Mouse (Mus musculus): ENCODE measurements around the gene Gm49366. TPM values are rescaled to one million over a fixed set of nuclear protein-coding genes. Genes with fewer than 3 reads are reported as not detected.
"Not testable (repeated sequence)": the region's sequence is repeated elsewhere in the genome, so short reads cannot be mapped to it uniquely, and the experiment has no call there.

Gm49366 gene
- polyA plus RNA-seq, 1 experiment from 2014 or later = not detected

- no peak for DNase-seq (ENCODE audit: low spot score)
- no peaks in the 10 kb centered on the region for H3K27me3 ChIP-seq (ENCODE audit: low read depth, poor library complexity, severe bottlenecking)
- peaks cover 54% of the 10 kb centered on the region for H3K4me1 ChIP-seq
- no peak overlapping the region for H3K4me3 ChIP-seq
- no peak overlapping the region; the same call in 1 of the 2 replicates for H3K27ac ChIP-seq (replicated peaks)
- WGBS = 73% methylated on average over 6 of the region's 6 CpGs
- no peaks in the 10 kb centered on the region for H3K9me3 ChIP-seq (replicated peaks)
- peaks cover 34% of the 10 kb centered on the region for H3K36me3 ChIP-seq
Observed at GRCm38 (mm10) chr12:84013130-84013529, 25.6 kb upstream of the Gm49366 start.

DNA sequence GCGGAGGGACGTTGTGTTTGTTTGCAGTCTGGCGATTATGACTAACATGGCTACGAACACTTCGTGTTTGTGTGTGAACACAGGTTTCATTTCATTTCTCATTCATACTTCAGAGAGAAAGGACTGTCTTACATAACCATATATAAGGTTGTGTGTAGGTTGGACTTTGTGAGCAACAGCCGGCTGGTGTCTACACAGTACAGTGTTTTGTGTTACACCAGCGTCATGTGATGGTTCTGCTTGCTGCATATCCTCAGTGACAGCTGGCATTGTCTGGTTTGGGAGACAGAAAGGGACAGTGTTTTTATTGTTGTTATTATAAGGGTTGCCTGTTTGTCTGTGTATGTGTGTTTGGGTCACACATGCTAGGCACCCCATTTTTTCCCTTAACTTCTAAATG, 25.0 kb upstream of the Gm49366 start:
- Histone ChIP-seq H3K4me1 (peaks cover 49% of the 10 kb centered on the region), H3K9me3 (replicated peaks) (no peaks in the 10 kb centered on the region), H3K4me3 (no peak overlapping the region), H3K36me3 (peaks cover 34% of the 10 kb centered on the region), H3K27me3 (ENCODE audit: low read depth, poor library complexity, severe bottlenecking) (no peaks in the 10 kb centered on the region), H3K27ac (replicated peaks) (no peak overlapping the region)
- 94% methylated on average over 7 of the region's 7 CpGs for WGBS
- no peak for DNase-seq (ENCODE audit: low spot score)

GRCm38 (mm10) chr12:84020528-84020927, 18.2 kb upstream of the Gm49366 start:
- not testable (repeated sequence) for H3K4me3 ChIP-seq; DNase-seq (ENCODE audit: low spot score); H3K9me3 ChIP-seq (replicated peaks); H3K4me1 ChIP-seq; H3K27ac ChIP-seq (replicated peaks); H3K27me3 ChIP-seq (ENCODE audit: low read depth, poor library complexity, severe bottlenecking)
- WGBS = 89% methylated on average over 7 of the region's 7 CpGs
- H3K36me3 ChIP-seq = peaks cover 17% of the 10 kb centered on the region

GRCm38 (mm10) chr12:84022266-84022665, 16.5 kb upstream of the Gm49366 start:
- 95% methylated on average over 4 of the region's 4 CpGs for WGBS
- not testable (repeated sequence) for H3K4me3 ChIP-seq; H3K36me3 ChIP-seq; DNase-seq (ENCODE audit: low spot score); H3K27me3 ChIP-seq (ENCODE audit: low read depth, poor library complexity, severe bottlenecking); H3K9me3 ChIP-seq (replicated peaks); H3K27ac ChIP-seq (replicated peaks); H3K4me1 ChIP-seq

GRCm38 (mm10) chr12:84023052-84023745, 15.5 kb upstream of the Gm49366 start:
- H3K4me1 ChIP-seq = peaks cover 2% of the 10 kb centered on the region
- DNase-seq (ENCODE audit: low spot score) = no peak
- H3K27ac ChIP-seq (replicated peaks) = no peak overlapping the region
- H3K9me3 ChIP-seq (replicated peaks) = no peaks in the 10 kb centered on the region
- H3K36me3 ChIP-seq = no peaks in the 10 kb centered on the region
- 88% methylated on average over 9 of the region's 9 CpGs for WGBS
- H3K4me3 ChIP-seq = no peak overlapping the region
- H3K27me3 ChIP-seq (ENCODE audit: low read depth, poor library complexity, severe bottlenecking) = no peaks in the 10 kb centered on the region

- WGBS = 86% methylated on average over 7 of the region's 7 CpGs
- Histone ChIP-seq H3K27ac (replicated peaks) (no peak overlapping the region), H3K36me3 (no peaks in the 10 kb centered on the region), H3K9me3 (replicated peaks) (no peaks in the 10 kb centered on the region), H3K4me1 (peaks cover 4% of the 10 kb centered on the region), H3K27me3 (ENCODE audit: low read depth, poor library complexity, severe bottlenecking) (no peaks in the 10 kb centered on the region), H3K4me3 (no peak overlapping the region)
- DNase-seq (ENCODE audit: low spot score) = no peak
Observed at GRCm38 (mm10) chr12:84025888-84026287, 12.8 kb upstream of the Gm49366 start.

GRCm38 (mm10) chr12:84028328-84028727, 10.4 kb upstream of the Gm49366 start:
- not testable (repeated sequence) for H3K27me3 ChIP-seq (ENCODE audit: low read depth, poor library complexity, severe bottlenecking); H3K4me3 ChIP-seq; H3K36me3 ChIP-seq; H3K27ac ChIP-seq (replicated peaks); DNase-seq (ENCODE audit: low spot score); H3K9me3 ChIP-seq (replicated peaks); H3K4me1 ChIP-seq
- WGBS = 54% methylated on average over 3 of the region's 3 CpGs

DNA sequence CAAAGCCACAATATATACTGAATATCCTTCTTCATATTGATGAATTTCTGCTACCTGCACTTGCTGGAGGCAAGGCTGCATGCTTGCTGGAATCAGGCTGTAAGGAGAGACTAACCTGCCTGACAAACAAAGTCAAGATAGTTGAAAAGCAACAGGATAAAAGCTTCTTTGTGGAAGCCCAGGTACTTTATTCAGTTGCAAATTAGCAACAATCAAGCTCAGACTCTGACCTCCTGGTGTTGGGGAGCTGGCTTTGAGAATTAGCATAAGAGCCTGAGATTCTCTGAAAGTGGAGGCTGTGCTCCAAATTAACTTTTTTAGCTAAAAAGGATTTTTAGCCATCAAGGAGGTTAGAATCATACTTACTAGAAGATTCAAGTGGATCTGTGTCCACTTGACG, 9.7 kb upstream of the Gm49366 start:
- not testable (repeated sequence) for H3K9me3 ChIP-seq (replicated peaks); H3K4me1 ChIP-seq; H3K27ac ChIP-seq (replicated peaks); DNase-seq (ENCODE audit: low spot score); H3K27me3 ChIP-seq (ENCODE audit: low read depth, poor library complexity, severe bottlenecking); H3K4me3 ChIP-seq; H3K36me3 ChIP-seq
- WGBS = 78% methylated on average over 1 of the region's 1 CpGs

DNA sequence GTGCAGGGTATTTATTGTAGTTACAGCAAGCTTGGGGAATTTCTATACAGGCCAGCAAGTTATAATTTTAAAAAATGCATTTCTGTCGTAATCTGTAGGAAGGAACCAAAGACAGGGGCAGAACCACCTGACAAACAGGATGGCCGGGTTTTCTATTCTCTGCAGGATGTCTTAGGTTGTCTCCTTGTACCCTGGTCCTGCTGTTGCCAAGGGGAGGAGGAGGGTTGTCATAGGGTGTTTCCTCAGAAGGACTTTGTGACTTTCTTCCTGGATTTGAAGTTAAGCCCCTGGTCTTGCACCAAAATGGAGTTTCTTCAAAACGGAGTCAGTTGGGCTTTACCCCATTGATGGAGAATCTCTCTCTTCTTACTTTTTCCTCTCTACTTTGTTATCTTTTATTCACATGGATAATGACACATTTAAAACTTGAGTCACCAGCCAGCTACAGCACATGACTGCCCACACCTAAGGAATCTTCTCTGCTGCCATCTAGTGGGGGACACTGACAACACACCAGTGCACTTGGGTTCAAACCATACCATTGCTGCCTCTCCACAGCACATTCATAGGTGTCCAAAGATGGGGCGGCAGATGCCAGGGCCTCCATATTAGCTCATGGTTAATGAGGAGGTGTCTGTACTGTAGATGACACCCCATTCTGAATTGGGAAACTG, 7.9 kb upstream of the Gm49366 start:
- H3K36me3 ChIP-seq = no peaks in the 10 kb centered on the region
- H3K9me3 ChIP-seq (replicated peaks) = no peaks in the 10 kb centered on the region
- DNase-seq (ENCODE audit: low spot score) = peak; percentile 58
- no peak overlapping the region for H3K27ac ChIP-seq (replicated peaks)
- H3K4me1 ChIP-seq = peaks cover 4% of the 10 kb centered on the region
- H3K27me3 ChIP-seq (ENCODE audit: low read depth, poor library complexity, severe bottlenecking) = no peaks in the 10 kb centered on the region
- no peak overlapping the region for H3K4me3 ChIP-seq
- 78% methylated on average over 4 of the region's 4 CpGs for WGBS

DNA sequence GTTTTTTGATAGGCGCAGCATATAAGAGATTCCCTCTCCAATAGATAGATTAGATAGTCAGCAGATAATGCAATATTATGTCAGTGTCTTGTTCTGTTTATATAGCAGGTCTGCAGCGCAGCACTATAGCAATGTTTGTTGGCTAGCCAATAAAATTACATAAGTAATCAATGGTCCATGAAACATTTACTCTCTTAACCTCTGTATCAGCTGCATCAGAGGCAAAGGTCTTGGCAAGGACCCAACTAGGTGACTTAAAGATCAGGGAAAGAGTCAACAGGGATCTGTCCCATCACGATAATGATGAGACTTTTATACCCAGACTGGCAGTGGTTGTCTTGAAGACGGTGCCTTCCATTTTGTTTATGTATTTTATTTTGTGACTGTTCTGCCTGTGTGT, 5.9 kb upstream of the Gm49366 start:
- H3K9me3 ChIP-seq (replicated peaks) = no peaks in the 10 kb centered on the region
- H3K4me1 ChIP-seq = peaks cover 4% of the 10 kb centered on the region
- DNase-seq (ENCODE audit: low spot score) = no peak
- H3K27me3 ChIP-seq (ENCODE audit: low read depth, poor library complexity, severe bottlenecking) = peaks cover 10% of the 10 kb centered on the region
- no peak overlapping the region for H3K4me3 ChIP-seq
- H3K36me3 ChIP-seq = no peaks in the 10 kb centered on the region
- 91% methylated on average over 4 of the region's 4 CpGs for WGBS
- no peak overlapping the region for H3K27ac ChIP-seq (replicated peaks)

GRCm38 (mm10) chr12:84033302-84033701, 5.4 kb upstream of the Gm49366 start:
- not testable (repeated sequence) for H3K36me3 ChIP-seq; H3K27ac ChIP-seq (replicated peaks); H3K4me3 ChIP-seq; H3K4me1 ChIP-seq; DNase-seq (ENCODE audit: low spot score); H3K9me3 ChIP-seq (replicated peaks)
- WGBS = 86% methylated on average over 2 of the region's 2 CpGs
- peaks cover 14% of the 10 kb centered on the region for H3K27me3 ChIP-seq (ENCODE audit: low read depth, poor library complexity, severe bottlenecking)

- 84% methylated on average over 4 of the region's 4 CpGs for WGBS
- peaks cover 3% of the 10 kb centered on the region; the same call in 1 of the 2 replicates for H3K4me1 ChIP-seq
- no peak overlapping the region for H3K4me3 ChIP-seq
- no peaks in the 10 kb centered on the region for H3K36me3 ChIP-seq
- no peak overlapping the region for H3K27ac ChIP-seq (replicated peaks)
- peaks cover 14% of the 10 kb centered on the region for H3K27me3 ChIP-seq (ENCODE audit: low read depth, poor library complexity, severe bottlenecking)
- H3K9me3 ChIP-seq (replicated peaks) = 0 out of 2 replicates have a peak, but pooled peaks cover 2% of the 10 kb centered on the region
- no peak for DNase-seq (ENCODE audit: low spot score)
Observed at GRCm38 (mm10) chr12:84034108-84034507, 4.6 kb upstream of the Gm49366 start.

GRCm38 (mm10) chr12:84038241-84038640, 494 bp upstream of the Gm49366 start, which contains the start of gene Acot4:
Acot4 (plus strand) TSS chr12:84038379.
- not testable (repeated sequence) for H3K36me3 ChIP-seq, H3K4me1 ChIP-seq
- Histone ChIP-seq H3K9me3 (replicated peaks) (peaks cover 18% of the 10 kb centered on the region; the same call in 1 of the 2 replicates), H3K27me3 (ENCODE audit: low read depth, poor library complexity, severe bottlenecking) (peaks cover 14% of the 10 kb centered on the region), H3K27ac (replicated peaks) (peak within 1 kb of the TSS; percentile 67), H3K4me3 (peak within 1 kb of the TSS; percentile 52)
- WGBS = 12% methylated on average over 32 of the region's 32 CpGs
- DNase-seq (ENCODE audit: low spot score) = peak; percentile 37

All from midbrain, embryonic 10.5 days (tissue).